Mouse (Mus musculus): ENCODE measurements around the gene Eef1a2. TPM values are rescaled to one million over a fixed set of nuclear protein-coding genes. Genes with fewer than 3 reads are reported as not detected.

Eef1a2 gene
- polyA plus RNA-seq, 1 experiment from 2014 or later, result 13.2 TPM

- Histone ChIP-seq H3K36me3 (no peaks in the 10 kb centered on the region), H3K9me3 (replicated peaks) (no peaks in the 10 kb centered on the region), H3K9ac (no peak overlapping the region), H3K27ac (peak overlapping the region; percentile 41; the same call in 1 of the 2 replicates), H3K4me1 (replicated peaks) (peaks cover 8% of the 10 kb centered on the region), H3K4me3 (0 out of 2 replicates have a peak overlapping the region, but pooled peaks have one; percentile 75), H3K27me3 (no peaks in the 10 kb centered on the region), H3K4me2 (peak overlapping the region; percentile 95)
- WGBS, result 52% methylated on average over 2 of the region's 2 CpGs
- ATAC-seq (replicated peaks; ENCODE audit: insufficient number of reproducible peaks, insufficient read depth, low FRiP score, low read depth), result no peak
Measured at GRCm38 (mm10) chr2:181188681-181189080, 31.9 kb upstream of the Eef1a2 start.

- under 1% methylated on average over 64 of the region's 64 CpGs for WGBS
- peaks cover 8% of the 10 kb centered on the region for H3K4me1 ChIP-seq (replicated peaks)
- H3K4me2 ChIP-seq, result peak within 1 kb of the TSS; percentile 95
- H3K9ac ChIP-seq, result peak within 1 kb of the TSS; percentile 75
- H3K27ac ChIP-seq, result peak within 1 kb of the TSS; percentile 92
- no peaks in the 10 kb centered on the region for H3K9me3 ChIP-seq (replicated peaks)
- no peaks in the 10 kb centered on the region for H3K36me3 ChIP-seq
- H3K4me3 ChIP-seq, result peak within 1 kb of the TSS; percentile 75
- ATAC-seq (replicated peaks; ENCODE audit: insufficient number of reproducible peaks, insufficient read depth, low FRiP score, low read depth), result peak; percentile 95
- H3K27me3 ChIP-seq, result no peaks in the 10 kb centered on the region
Measured at GRCm38 (mm10) chr2:181187121-181188000, 30.5 kb upstream of the Eef1a2 start, which contains the start of gene Ppdpf. Gene Ppdpf, plus strand, starts transcription at chr2:181187247.

- peak overlapping the region; percentile 92 for H3K27ac ChIP-seq
- under 1% methylated on average over 14 of the region's 14 CpGs for WGBS
- H3K9me3 ChIP-seq (replicated peaks), result no peaks in the 10 kb centered on the region
- H3K4me2 ChIP-seq, result peak overlapping the region; percentile 95
- H3K27me3 ChIP-seq, result no peaks in the 10 kb centered on the region
- H3K4me3 ChIP-seq, result peak overlapping the region; percentile 75
- H3K4me1 ChIP-seq (replicated peaks), result peaks cover 8% of the 10 kb centered on the region
- H3K36me3 ChIP-seq, result no peaks in the 10 kb centered on the region
- ATAC-seq (replicated peaks; ENCODE audit: insufficient number of reproducible peaks, insufficient read depth, low FRiP score, low read depth), result peak; percentile 73
- H3K9ac ChIP-seq, result peak overlapping the region; percentile 75
Measured at GRCm38 (mm10) chr2:181186635-181187034, 29.8 kb upstream of the Eef1a2 start.

GRCm38 (mm10) chr2:181180898-181181297, 24.1 kb upstream of the Eef1a2 start:
- no peak for ATAC-seq (replicated peaks; ENCODE audit: insufficient number of reproducible peaks, insufficient read depth, low FRiP score, low read depth)
- no peaks in the 10 kb centered on the region for H3K4me1 ChIP-seq (replicated peaks)
- no peak overlapping the region for H3K27ac ChIP-seq
- H3K9ac ChIP-seq, result no peak overlapping the region
- no peaks in the 10 kb centered on the region for H3K36me3 ChIP-seq
- no peaks in the 10 kb centered on the region for H3K9me3 ChIP-seq (replicated peaks)
- WGBS, result 56% methylated on average over 6 of the region's 6 CpGs
- H3K4me2 ChIP-seq, result no peak overlapping the region
- H3K27me3 ChIP-seq, result no peaks in the 10 kb centered on the region
- no peak overlapping the region for H3K4me3 ChIP-seq

GRCm38 (mm10) chr2:181178471-181178870, 21.7 kb upstream of the Eef1a2 start:
- Histone ChIP-seq H3K9me3 (replicated peaks) (no peaks in the 10 kb centered on the region), H3K27me3 (no peaks in the 10 kb centered on the region), H3K4me1 (replicated peaks) (no peaks in the 10 kb centered on the region), H3K4me2 (no peak overlapping the region), H3K27ac (no peak overlapping the region), H3K9ac (no peak overlapping the region), H3K4me3 (no peak overlapping the region), H3K36me3 (no peaks in the 10 kb centered on the region)
- ATAC-seq (replicated peaks; ENCODE audit: insufficient number of reproducible peaks, insufficient read depth, low FRiP score, low read depth), result no peak
- 53% methylated on average over 5 of the region's 5 CpGs for WGBS

- ATAC-seq (replicated peaks; ENCODE audit: insufficient number of reproducible peaks, insufficient read depth, low FRiP score, low read depth), result no peak
- no peak overlapping the region for H3K9ac ChIP-seq
- no peak overlapping the region for H3K4me3 ChIP-seq
- no peaks in the 10 kb centered on the region for H3K27me3 ChIP-seq
- no peak overlapping the region for H3K4me2 ChIP-seq
- no peaks in the 10 kb centered on the region for H3K36me3 ChIP-seq
- H3K4me1 ChIP-seq (replicated peaks), result no peaks in the 10 kb centered on the region
- H3K9me3 ChIP-seq (replicated peaks), result no peaks in the 10 kb centered on the region
- H3K27ac ChIP-seq, result no peak overlapping the region
- WGBS, result 66% methylated on average over 3 of the region's 3 CpGs
Measured at GRCm38 (mm10) chr2:181178015-181178414, 21.2 kb upstream of the Eef1a2 start.

GRCm38 (mm10) chr2:181174646-181175045, 17.8 kb upstream of the Eef1a2 start:
- 72% methylated on average over 3 of the region's 3 CpGs for WGBS
- ATAC-seq (replicated peaks; ENCODE audit: insufficient number of reproducible peaks, insufficient read depth, low FRiP score, low read depth), result no peak
- H3K9me3 ChIP-seq (replicated peaks), result no peaks in the 10 kb centered on the region
- no peaks in the 10 kb centered on the region for H3K4me1 ChIP-seq (replicated peaks)
- no peak overlapping the region for H3K9ac ChIP-seq
- H3K4me2 ChIP-seq, result no peak overlapping the region
- H3K27ac ChIP-seq, result no peak overlapping the region
- H3K36me3 ChIP-seq, result no peaks in the 10 kb centered on the region
- no peaks in the 10 kb centered on the region for H3K27me3 ChIP-seq
- no peak overlapping the region for H3K4me3 ChIP-seq

GRCm38 (mm10) chr2:181166469-181166868, 9.7 kb upstream of the Eef1a2 start:
- H3K9ac ChIP-seq, result no peak overlapping the region
- 80% methylated on average over 5 of the region's 5 CpGs for WGBS
- H3K4me2 ChIP-seq, result no peak overlapping the region
- peaks cover 7% of the 10 kb centered on the region; the same call in 1 of the 2 replicates for H3K27me3 ChIP-seq
- no peak for ATAC-seq (replicated peaks; ENCODE audit: insufficient number of reproducible peaks, insufficient read depth, low FRiP score, low read depth)
- H3K36me3 ChIP-seq, result no peaks in the 10 kb centered on the region
- no peak overlapping the region for H3K27ac ChIP-seq
- no peak overlapping the region for H3K4me3 ChIP-seq
- no peaks in the 10 kb centered on the region for H3K9me3 ChIP-seq (replicated peaks)
- H3K4me1 ChIP-seq (replicated peaks), result no peaks in the 10 kb centered on the region

GRCm38 (mm10) chr2:181160821-181161220, 4.0 kb upstream of the Eef1a2 start:
- Histone ChIP-seq H3K36me3 (no peaks in the 10 kb centered on the region), H3K27ac (no peak overlapping the region), H3K9ac (no peak overlapping the region), H3K4me1 (replicated peaks) (peaks cover 34% of the 10 kb centered on the region), H3K4me2 (no peak overlapping the region), H3K4me3 (no peak overlapping the region), H3K9me3 (replicated peaks) (no peaks in the 10 kb centered on the region), H3K27me3 (peaks cover 20% of the 10 kb centered on the region)
- no peak for ATAC-seq (replicated peaks; ENCODE audit: insufficient number of reproducible peaks, insufficient read depth, low FRiP score, low read depth)
- WGBS, result 54% methylated on average over 4 of the region's 4 CpGs

- Histone ChIP-seq H3K9ac (0 out of 2 replicates have a peak overlapping the region, but pooled peaks have one; percentile 22), H3K27ac (peak overlapping the region; percentile 85), H3K4me1 (replicated peaks) (peaks cover 42% of the 10 kb centered on the region), H3K4me2 (peak overlapping the region; percentile 50), H3K9me3 (replicated peaks) (no peaks in the 10 kb centered on the region), H3K27me3 (peaks cover 24% of the 10 kb centered on the region), H3K36me3 (no peaks in the 10 kb centered on the region), H3K4me3 (no peak overlapping the region)
- ATAC-seq (replicated peaks; ENCODE audit: insufficient number of reproducible peaks, insufficient read depth, low FRiP score, low read depth), result peak; percentile 68
- 2% methylated on average over 2 of the region's 2 CpGs for WGBS
Measured at GRCm38 (mm10) chr2:181159771-181160170, 3.0 kb upstream of the Eef1a2 start.

- Histone ChIP-seq H3K27me3 (peaks cover 25% of the 10 kb centered on the region), H3K4me2 (peak overlapping the region; percentile 50), H3K9ac (peak overlapping the region; percentile 37; the same call in 1 of the 2 replicates), H3K36me3 (no peaks in the 10 kb centered on the region), H3K4me3 (0 out of 2 replicates have a peak overlapping the region, but pooled peaks have one; percentile 7), H3K27ac (peak overlapping the region; percentile 85), H3K4me1 (replicated peaks) (peaks cover 49% of the 10 kb centered on the region), H3K9me3 (replicated peaks) (no peaks in the 10 kb centered on the region)
- ATAC-seq (replicated peaks; ENCODE audit: insufficient number of reproducible peaks, insufficient read depth, low FRiP score, low read depth), result peak; percentile 59; the same call in 1 of the 2 replicates
- WGBS, result 33% methylated on average over 7 of the region's 7 CpGs
Measured at GRCm38 (mm10) chr2:181159091-181159514, 2.3 kb upstream of the Eef1a2 start.
